Mouse (Mus musculus): ENCODE measurements around the gene Xrcc1. TPM values are rescaled to one million over a fixed set of nuclear protein-coding genes. Genes with fewer than 3 reads are reported as not detected.
A peak's percentile ranks its signal among the peaks of the same experiment; 100 is the strongest.

Gene Xrcc1
- polyA plus RNA-seq, 1 experiment from 2014 or later: 60.2 TPM

- ATAC-seq (ENCODE audit: low FRiP score): no peak
- no peak overlapping the region for H3K27ac ChIP-seq (replicated peaks)
- no peak overlapping the region for H3K4me3 ChIP-seq (replicated peaks)
- WGBS: 90% methylated on average over 4 of the region's 4 CpGs
- peaks cover 28% of the 10 kb centered on the region for H3K36me3 ChIP-seq
- no peaks in the 10 kb centered on the region for H3K4me1 ChIP-seq
- no peak overlapping the region for H3K4me2 ChIP-seq
- no peaks in the 10 kb centered on the region for H3K27me3 ChIP-seq (replicated peaks)
- H3K9ac ChIP-seq (replicated peaks): no peak overlapping the region
- H3K9me3 ChIP-seq (replicated peaks): no peaks in the 10 kb centered on the region
Measured at GRCm38 (mm10) chr7:24571071-24571470, 25.0 kb downstream of the Xrcc1 start.

GRCm38 (mm10) chr7:24572455-24572854 lies 26.4 kb downstream of the Xrcc1 start:
- H3K27ac ChIP-seq (replicated peaks): no peak overlapping the region
- H3K9ac ChIP-seq (replicated peaks): no peak overlapping the region
- no peak overlapping the region for H3K4me3 ChIP-seq (replicated peaks)
- no peaks in the 10 kb centered on the region for H3K27me3 ChIP-seq (replicated peaks)
- ATAC-seq (ENCODE audit: low FRiP score): no peak
- H3K36me3 ChIP-seq: peaks cover 14% of the 10 kb centered on the region
- H3K4me1 ChIP-seq: no peaks in the 10 kb centered on the region
- no peak overlapping the region for H3K4me2 ChIP-seq
- 54% methylated on average over 5 of the region's 5 CpGs for WGBS
- H3K9me3 ChIP-seq (replicated peaks): no peaks in the 10 kb centered on the region

GRCm38 (mm10) chr7:24574224-24574796 lies 28.2 kb downstream of the Xrcc1 start:
- H3K27ac ChIP-seq (replicated peaks): no peak overlapping the region
- H3K4me1 ChIP-seq: no peaks in the 10 kb centered on the region
- ATAC-seq (ENCODE audit: low FRiP score): no peak
- no peaks in the 10 kb centered on the region for H3K27me3 ChIP-seq (replicated peaks)
- H3K4me2 ChIP-seq: no peak overlapping the region
- no peak overlapping the region for H3K4me3 ChIP-seq (replicated peaks)
- H3K9me3 ChIP-seq (replicated peaks): no peaks in the 10 kb centered on the region
- 67% methylated on average over 12 of the region's 12 CpGs for WGBS
- no peak overlapping the region for H3K9ac ChIP-seq (replicated peaks)
- H3K36me3 ChIP-seq: no peaks in the 10 kb centered on the region

GRCm38 (mm10) chr7:24577811-24578210 lies 31.7 kb downstream of the Xrcc1 start:
- H3K36me3 ChIP-seq: no peaks in the 10 kb centered on the region
- no peaks in the 10 kb centered on the region for H3K27me3 ChIP-seq (replicated peaks)
- no peak overlapping the region for H3K9ac ChIP-seq (replicated peaks)
- no peak overlapping the region for H3K4me3 ChIP-seq (replicated peaks)
- whole genome bisulfite sequencing: 96% methylated on average over 10 of the region's 10 CpGs
- H3K4me2 ChIP-seq: no peak overlapping the region
- H3K27ac ChIP-seq (replicated peaks): no peak overlapping the region
- no peaks in the 10 kb centered on the region for H3K9me3 ChIP-seq (replicated peaks)
- no peak for ATAC-seq (ENCODE audit: low FRiP score)
- no peaks in the 10 kb centered on the region for H3K4me1 ChIP-seq

- peaks cover 21% of the 10 kb centered on the region for H3K27me3 ChIP-seq (replicated peaks)
- 91% methylated on average over 6 of the region's 6 CpGs for WGBS
- no peaks in the 10 kb centered on the region for H3K9me3 ChIP-seq (replicated peaks)
- no peak for ATAC-seq (ENCODE audit: low FRiP score)
- peaks cover 22% of the 10 kb centered on the region for H3K4me1 ChIP-seq
- no peak overlapping the region for H3K27ac ChIP-seq (replicated peaks)
- H3K4me3 ChIP-seq (replicated peaks): no peak overlapping the region
- no peaks in the 10 kb centered on the region for H3K36me3 ChIP-seq
- no peak overlapping the region for H3K4me2 ChIP-seq
- no peak overlapping the region for H3K9ac ChIP-seq (replicated peaks)
Measured at GRCm38 (mm10) chr7:24584876-24585275, 38.8 kb downstream of the Xrcc1 start.

GRCm38 (mm10) chr7:24585995-24586394 lies 39.9 kb downstream of the Xrcc1 start:
- Histone ChIP-seq H3K36me3 (no peaks in the 10 kb centered on the region), H3K4me3 (replicated peaks) (no peak overlapping the region), H3K27me3 (replicated peaks) (peaks cover 21% of the 10 kb centered on the region), H3K9me3 (replicated peaks) (no peaks in the 10 kb centered on the region), H3K4me1 (peaks cover 22% of the 10 kb centered on the region), H3K4me2 (peak overlapping the region; percentile 72), H3K9ac (replicated peaks) (no peak overlapping the region), H3K27ac (replicated peaks) (no peak overlapping the region)
- 49% methylated on average over 16 of the region's 16 CpGs for WGBS
- no peak for ATAC-seq (ENCODE audit: low FRiP score)

GRCm38 (mm10) chr7:24586828-24587227 lies 40.7 kb downstream of the Xrcc1 start:
- WGBS: 6% methylated on average over 8 of the region's 8 CpGs
- peak overlapping the region; percentile 69 for H3K4me3 ChIP-seq (replicated peaks)
- no peak overlapping the region; the same call in 1 of the 2 replicates for H3K27ac ChIP-seq (replicated peaks)
- ATAC-seq (ENCODE audit: low FRiP score): peak; percentile 74
- H3K27me3 ChIP-seq (replicated peaks): peaks cover 21% of the 10 kb centered on the region
- H3K9ac ChIP-seq (replicated peaks): peak overlapping the region; percentile 90
- H3K4me1 ChIP-seq: peaks cover 22% of the 10 kb centered on the region
- H3K4me2 ChIP-seq: peak overlapping the region; percentile 72
- H3K9me3 ChIP-seq (replicated peaks): no peaks in the 10 kb centered on the region
- no peaks in the 10 kb centered on the region for H3K36me3 ChIP-seq

GRCm38 (mm10) chr7:24587330-24588105 lies 41.4 kb downstream of the Xrcc1 start, which contains the start of the genes Ethe1 and Zfp575:
Ethe1 (plus strand) TSS chr7:24587543.
Zfp575 (minus strand) TSS chr7:24587641.
- peak within 1 kb of the TSS; percentile 69 for H3K4me3 ChIP-seq (replicated peaks)
- peaks cover 21% of the 10 kb centered on the region for H3K27me3 ChIP-seq (replicated peaks)
- WGBS: 4% methylated on average over 30 of the region's 30 CpGs
- peak within 1 kb of the TSS; percentile 72 for H3K4me2 ChIP-seq
- peak within 1 kb of the TSS; percentile 80 for H3K27ac ChIP-seq (replicated peaks)
- no peaks in the 10 kb centered on the region for H3K36me3 ChIP-seq
- H3K4me1 ChIP-seq: peaks cover 25% of the 10 kb centered on the region
- peak; percentile 89 for ATAC-seq (ENCODE audit: low FRiP score)
- no peaks in the 10 kb centered on the region for H3K9me3 ChIP-seq (replicated peaks)
- peak within 1 kb of the TSS; percentile 90 for H3K9ac ChIP-seq (replicated peaks)

GRCm38 (mm10) chr7:24588336-24588735 lies 42.2 kb downstream of the Xrcc1 start:
- Histone ChIP-seq H3K4me3 (replicated peaks) (no peak overlapping the region), H3K4me2 (no peak overlapping the region), H3K4me1 (peaks cover 30% of the 10 kb centered on the region), H3K9ac (replicated peaks) (no peak overlapping the region), H3K36me3 (no peaks in the 10 kb centered on the region), H3K27ac (replicated peaks) (no peak overlapping the region), H3K27me3 (replicated peaks) (peaks cover 21% of the 10 kb centered on the region), H3K9me3 (replicated peaks) (no peaks in the 10 kb centered on the region)
- 84% methylated on average over 13 of the region's 13 CpGs for WGBS
- ATAC-seq (ENCODE audit: low FRiP score): no peak

GRCm38 (mm10) chr7:24591735-24592134 lies 45.6 kb downstream of the Xrcc1 start:
- Histone ChIP-seq H3K4me3 (replicated peaks) (no peak overlapping the region), H3K27me3 (replicated peaks) (peaks cover 7% of the 10 kb centered on the region), H3K9ac (replicated peaks) (no peak overlapping the region), H3K27ac (replicated peaks) (no peak overlapping the region), H3K4me2 (no peak overlapping the region), H3K4me1 (peaks cover 34% of the 10 kb centered on the region), H3K36me3 (no peaks in the 10 kb centered on the region), H3K9me3 (replicated peaks) (no peaks in the 10 kb centered on the region)
- WGBS: 75% methylated on average over 5 of the region's 5 CpGs
- no peak for ATAC-seq (ENCODE audit: low FRiP score)

- H3K27me3 ChIP-seq (replicated peaks): peaks cover 5% of the 10 kb centered on the region; the same call in 1 of the 2 replicates
- 64% methylated on average over 4 of the region's 4 CpGs for WGBS
- H3K4me2 ChIP-seq: no peak overlapping the region
- no peaks in the 10 kb centered on the region for H3K9me3 ChIP-seq (replicated peaks)
- H3K36me3 ChIP-seq: no peaks in the 10 kb centered on the region
- H3K27ac ChIP-seq (replicated peaks): no peak overlapping the region
- peaks cover 30% of the 10 kb centered on the region for H3K4me1 ChIP-seq
- no peak overlapping the region for H3K4me3 ChIP-seq (replicated peaks)
- H3K9ac ChIP-seq (replicated peaks): no peak overlapping the region
- ATAC-seq (ENCODE audit: low FRiP score): no peak
Measured at GRCm38 (mm10) chr7:24592163-24592562, 46.1 kb downstream of the Xrcc1 start.

- H3K36me3 ChIP-seq: no peaks in the 10 kb centered on the region
- H3K4me1 ChIP-seq: peaks cover 24% of the 10 kb centered on the region
- H3K9ac ChIP-seq (replicated peaks): no peak overlapping the region
- no peak for ATAC-seq (ENCODE audit: low FRiP score)
- no peak overlapping the region for H3K27ac ChIP-seq (replicated peaks)
- H3K4me2 ChIP-seq: peak overlapping the region; percentile 73; the same call in 1 of the 2 replicates
- H3K9me3 ChIP-seq (replicated peaks): no peaks in the 10 kb centered on the region
- 80% methylated on average over 6 of the region's 6 CpGs for WGBS
- H3K4me3 ChIP-seq (replicated peaks): no peak overlapping the region
- peaks cover 5% of the 10 kb centered on the region; the same call in 1 of the 2 replicates for H3K27me3 ChIP-seq (replicated peaks)
Measured at GRCm38 (mm10) chr7:24592781-24593180, 46.7 kb downstream of the Xrcc1 start.

Measured in neural tube, embryonic 15.5 days (tissue).